Mouse (Mus musculus) left cerebral cortex, postnatal 25 days (tissue): ENCODE results near the gene Unc93b1. TPM values are rescaled to one million over a fixed set of nuclear protein-coding genes. Genes with fewer than 3 reads are reported as not detected.
"Not testable (repeated sequence)": the region's sequence is repeated elsewhere in the genome, so short reads cannot be mapped to it uniquely, and the experiment has no call there.

ENCODE experiments used
- DNase-seq, 2 experiments: peaks; one replicate each; pipeline ENCODE4 v3.0.0; 2022; ENCODE audit warnings: low spot score in 2 of 2, mixed read lengths in 1 of 2
- intact Hi-C: fragments of 180-260 bp; cut with DNase I; formaldehyde crosslinking; loops from one replicate; pipeline ENCODE4 v1.15.1; 2025
- total RNA-seq, 2 experiments: library from RNA; stranded (reverse); gene quantifications; 2 replicates each; pipeline ENCODE4 v1.2.3; 2021

Gene Unc93b1
- total RNA-seq, 2 experiments from 2014 or later = 14.1 to 16.1 TPM

DNA sequence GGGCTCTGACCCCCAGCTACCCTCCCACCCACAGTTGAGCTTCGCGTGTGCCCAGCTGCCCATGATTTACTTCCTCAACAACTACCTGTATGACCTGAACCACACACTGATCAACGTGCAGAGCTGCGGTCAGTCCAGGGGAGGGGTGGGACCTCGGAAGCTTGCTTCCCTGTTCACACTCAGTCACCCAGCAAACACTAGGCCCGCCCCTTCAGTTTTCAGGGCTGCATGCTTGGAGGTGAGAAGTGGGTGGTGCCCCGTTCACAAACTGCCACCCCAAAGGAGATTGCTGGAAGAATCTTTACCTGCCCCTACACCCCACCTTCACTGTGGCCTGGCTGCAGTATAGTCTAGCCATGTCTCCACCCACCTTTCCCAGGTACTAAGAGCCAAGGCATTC, 7.3 kb downstream of the Unc93b1 start:
- intact Hi-C loops = no loop called here
- no peak for DNase-seq

DNA sequence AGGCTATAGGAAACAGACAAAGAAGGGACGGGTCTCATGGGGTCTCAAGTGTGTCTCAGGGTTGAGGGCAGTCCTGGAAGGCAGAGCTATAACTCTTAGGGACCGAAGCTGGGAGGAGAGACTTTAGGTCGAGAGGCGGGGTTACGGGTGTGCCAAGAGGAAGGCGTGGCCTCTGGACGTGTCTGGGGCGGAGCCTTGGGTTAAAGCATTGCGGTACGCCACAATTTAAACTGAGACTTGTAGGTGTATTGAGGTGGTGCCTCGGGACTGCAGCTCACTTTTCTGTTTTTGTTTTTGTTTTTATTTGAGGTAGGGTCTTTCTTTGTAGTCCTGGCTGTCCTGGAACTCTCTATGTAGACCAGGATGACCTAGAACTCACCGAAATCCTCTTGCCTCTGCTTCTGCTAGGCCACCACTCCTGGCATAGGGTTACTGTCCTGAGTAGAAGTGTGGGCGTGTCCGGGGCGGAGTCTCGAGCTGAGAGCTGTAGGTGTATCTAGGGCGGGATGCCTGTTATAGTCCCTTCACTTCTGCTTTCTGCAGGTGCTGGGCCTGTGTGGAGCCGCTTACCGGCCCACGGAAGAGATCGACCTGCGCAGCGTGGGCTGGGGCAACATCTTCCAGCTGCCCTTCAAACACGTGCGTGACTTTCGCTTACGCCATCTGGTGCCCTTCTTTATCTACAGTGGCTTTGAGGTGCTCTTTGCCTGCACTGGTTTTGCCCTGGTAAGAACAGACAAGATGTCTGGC, 8.2 kb downstream of the Unc93b1 start:
- intact Hi-C loops = no loop called here
- no peak for DNase-seq

DNA sequence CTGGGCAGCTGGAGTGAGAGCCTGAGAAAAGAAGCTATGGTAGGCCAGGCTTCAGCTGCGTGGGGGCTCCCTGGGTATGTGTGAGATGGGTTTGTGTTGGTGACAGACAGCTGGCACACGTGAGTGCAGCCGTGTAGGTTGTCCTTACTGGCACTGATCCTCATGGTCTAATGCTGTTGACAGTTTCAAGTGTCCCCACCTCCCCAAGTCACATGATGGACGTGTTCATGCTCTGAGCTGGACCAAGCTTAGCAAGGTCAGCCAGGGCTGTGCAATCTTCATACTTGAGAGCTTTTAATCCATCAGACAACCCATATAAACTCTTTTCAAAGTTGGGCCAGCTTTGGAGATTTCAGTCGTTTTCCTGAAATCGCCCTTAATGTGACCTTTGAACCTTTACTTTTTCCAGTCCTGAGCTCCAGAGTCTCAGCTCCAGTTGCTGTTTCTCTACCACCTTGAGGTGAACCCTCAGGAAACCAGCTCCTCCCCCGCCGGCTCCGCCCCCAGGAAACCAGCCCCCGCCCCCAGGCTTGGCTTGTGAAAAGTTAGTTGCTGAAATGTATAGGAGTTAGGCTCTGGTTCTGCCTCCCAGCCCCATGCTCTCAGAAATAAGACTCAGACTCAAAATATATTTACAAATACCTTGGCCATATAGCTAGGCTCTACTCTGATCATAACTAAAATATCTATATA, 11.0 kb downstream of the Unc93b1 start:
- no peak for DNase-seq
- intact Hi-C loops = loop anchor here (1.0 to 5.0 kb wide), 3 partner anchors 34 to 286 kb away; partner anchors contain the start of gene Pold4

DNA sequence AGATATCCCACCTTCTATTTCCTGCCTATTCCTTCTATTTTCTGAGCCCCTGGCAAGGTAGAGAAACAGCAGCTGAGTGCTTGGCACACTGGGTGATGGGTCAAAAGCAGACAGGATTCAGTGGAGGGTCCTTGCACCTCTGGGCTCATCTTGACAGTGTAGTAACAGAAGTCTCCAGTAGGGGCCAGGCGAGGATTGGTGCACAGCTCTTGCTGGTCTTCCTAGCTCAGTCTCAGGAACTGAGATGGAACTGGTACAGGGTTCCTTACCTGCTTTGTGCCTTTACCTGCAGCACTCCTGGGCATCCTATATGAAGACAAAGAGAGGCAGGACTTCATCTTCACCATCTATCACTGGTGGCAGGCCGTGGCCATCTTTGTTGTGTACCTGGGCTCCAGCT, 11.7 kb downstream of the Unc93b1 start:
- DNase-seq = peak; percentile 67 to 73
- intact Hi-C loops = loop anchor here (1.0 to 5.0 kb wide), 3 partner anchors 34 to 286 kb away; partner anchors contain the start of gene Pold4

DNA sequence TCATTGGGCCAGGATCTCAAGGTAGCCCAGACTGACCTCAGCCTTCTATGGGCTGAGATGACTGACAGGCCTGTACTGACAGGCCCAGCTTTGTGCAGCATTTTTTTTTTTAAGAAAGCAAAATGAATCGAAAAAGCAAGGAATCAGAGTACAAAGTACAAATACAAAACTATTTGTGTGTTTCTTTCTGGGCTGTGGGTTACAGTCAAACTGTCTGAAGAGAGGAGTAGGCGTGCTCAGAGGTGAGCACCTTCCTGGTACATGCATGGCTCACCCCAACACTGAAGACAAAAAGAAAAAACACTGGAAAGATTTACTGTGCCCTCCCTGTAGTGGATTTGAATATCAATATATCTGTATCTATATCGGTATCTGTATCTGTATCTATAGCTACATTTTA, 12.8 kb downstream of the Unc93b1 start:
- intact Hi-C loops = loop anchor here (5.0 kb wide), 1 partner anchor 284 kb away; the partner anchor contains the start of gene Pold4
- DNase-seq = no peak

DNA sequence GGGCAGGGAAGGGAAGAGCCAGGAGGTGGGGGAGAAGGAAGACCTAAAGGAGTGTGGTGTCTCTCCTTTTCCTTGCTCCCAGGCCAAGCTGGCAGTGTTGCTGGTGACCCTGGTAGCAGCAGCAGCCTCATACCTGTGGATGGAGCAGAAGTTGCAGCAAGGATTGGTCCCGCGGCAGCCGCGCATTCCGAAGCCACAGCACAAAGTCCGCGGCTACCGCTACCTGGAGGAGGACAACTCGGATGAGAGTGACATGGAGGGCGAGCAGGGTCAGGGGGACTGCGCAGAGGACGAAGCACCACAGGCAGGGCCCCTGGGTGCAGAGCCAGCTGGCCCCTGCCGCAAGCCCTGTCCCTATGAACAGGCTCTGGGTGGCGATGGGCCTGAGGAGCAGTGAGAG, 13.6 kb downstream of the Unc93b1 start:
- no peak for DNase-seq
- intact Hi-C loops = loop anchor here (5.0 kb wide), 1 partner anchor 284 kb away; the partner anchor contains the start of gene Pold4

DNA sequence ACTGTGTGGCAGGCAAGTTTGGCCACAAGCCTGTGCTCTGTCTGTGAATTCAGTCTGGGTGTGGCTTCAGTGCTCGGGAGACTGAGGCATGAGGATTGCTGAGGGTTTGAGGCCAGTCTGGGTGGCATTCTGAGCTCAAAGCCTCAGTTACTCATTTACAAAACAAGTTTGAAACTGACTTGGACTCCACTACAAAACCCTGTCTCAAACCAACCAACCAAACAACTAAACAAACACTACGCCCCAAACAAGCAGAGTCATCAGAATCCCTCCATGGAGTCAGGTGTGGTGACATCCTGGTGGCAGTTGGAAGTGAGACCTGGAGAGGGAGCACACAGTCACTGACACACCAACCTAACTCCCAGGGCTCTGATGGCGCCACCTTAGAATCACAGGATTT, 15.3 kb downstream of the Unc93b1 start:
- no peak for DNase-seq
- intact Hi-C loops = no loop called here

DNA sequence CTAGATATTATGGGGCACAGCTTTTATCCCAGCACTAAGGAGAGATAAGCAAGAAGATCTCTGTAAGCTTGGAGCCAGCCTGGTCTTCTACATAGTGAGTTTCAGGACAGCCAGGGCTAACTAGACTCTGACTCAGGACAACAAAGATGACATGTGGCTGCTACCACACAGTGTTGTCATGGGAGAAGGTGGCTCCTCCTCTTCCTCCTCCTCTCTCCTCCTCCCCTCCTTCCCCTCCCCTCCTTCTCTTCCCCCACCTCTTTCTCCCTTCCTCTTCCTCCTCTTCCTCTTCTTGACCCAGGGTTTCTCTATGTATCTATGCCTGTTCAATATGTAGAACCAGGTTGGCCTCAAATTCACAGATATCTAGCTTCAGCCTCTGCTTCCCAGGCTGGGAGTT, 16.5 kb downstream of the Unc93b1 start:
- DNase-seq = no peak
- intact Hi-C loops = no loop called here

DNA sequence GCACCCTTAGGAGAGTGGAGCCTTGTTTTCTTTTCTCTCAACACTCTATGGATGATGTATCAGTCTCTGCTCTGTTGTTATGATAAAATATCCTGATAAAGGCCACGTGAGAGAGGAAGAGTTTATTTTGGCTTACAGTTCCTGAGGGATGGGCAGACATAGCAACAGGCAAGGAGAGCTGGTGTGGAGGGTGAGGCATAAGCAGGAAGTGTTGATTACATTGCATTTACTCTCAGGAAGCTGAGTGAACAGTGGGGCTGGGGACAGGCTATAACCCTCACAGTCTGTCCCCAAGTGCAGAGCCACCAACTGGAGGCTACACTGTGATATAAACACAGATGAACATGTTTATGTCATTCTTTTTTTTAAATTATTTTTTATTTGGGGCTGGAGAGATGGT, 17.1 kb downstream of the Unc93b1 start:
- DNase-seq = no peak
- intact Hi-C loops = no loop called here

DNA sequence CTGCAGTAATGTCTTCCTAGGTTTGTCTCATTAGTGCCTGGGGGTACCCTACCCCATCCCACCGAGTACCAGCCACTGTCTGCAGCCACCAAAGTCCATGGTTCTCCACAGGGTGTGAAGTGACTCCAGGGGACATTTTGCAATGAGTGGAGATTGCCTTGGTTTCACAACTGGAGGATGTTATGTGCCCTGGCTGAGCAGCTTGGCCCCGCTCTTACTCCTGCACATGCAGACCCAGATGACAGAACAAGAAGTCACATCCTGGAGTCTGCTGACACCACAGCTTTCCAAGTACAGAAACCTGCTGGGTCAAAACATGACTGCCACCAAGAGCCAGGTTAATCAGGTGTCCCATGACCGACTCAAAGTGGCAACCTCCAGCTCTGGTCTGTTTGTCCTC, 20.0 kb downstream of the Unc93b1 start:
- DNase-seq = no peak
- intact Hi-C loops = no loop called here

DNA sequence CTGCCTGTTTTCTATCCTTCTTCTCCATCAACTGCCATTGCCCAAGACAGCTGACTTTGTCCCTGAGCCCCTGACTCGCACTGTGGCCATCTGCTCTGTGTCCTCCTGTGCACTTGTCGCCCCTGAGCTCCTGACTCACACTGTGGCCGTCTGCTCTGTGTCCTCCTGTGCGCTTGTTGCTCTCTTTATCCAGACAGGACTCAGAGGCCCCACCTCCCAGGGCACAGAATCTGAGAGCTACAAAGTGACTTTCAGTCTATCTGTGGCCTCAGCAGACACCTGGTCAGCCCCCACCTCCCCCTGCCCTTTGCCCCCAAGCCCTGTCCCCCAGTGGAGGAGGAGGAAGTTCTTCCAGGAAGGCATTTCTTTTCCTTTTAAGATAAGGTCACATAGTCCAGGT, 20.8 kb downstream of the Unc93b1 start:
- DNase-seq = no peak
- intact Hi-C loops = no loop called here

DNA sequence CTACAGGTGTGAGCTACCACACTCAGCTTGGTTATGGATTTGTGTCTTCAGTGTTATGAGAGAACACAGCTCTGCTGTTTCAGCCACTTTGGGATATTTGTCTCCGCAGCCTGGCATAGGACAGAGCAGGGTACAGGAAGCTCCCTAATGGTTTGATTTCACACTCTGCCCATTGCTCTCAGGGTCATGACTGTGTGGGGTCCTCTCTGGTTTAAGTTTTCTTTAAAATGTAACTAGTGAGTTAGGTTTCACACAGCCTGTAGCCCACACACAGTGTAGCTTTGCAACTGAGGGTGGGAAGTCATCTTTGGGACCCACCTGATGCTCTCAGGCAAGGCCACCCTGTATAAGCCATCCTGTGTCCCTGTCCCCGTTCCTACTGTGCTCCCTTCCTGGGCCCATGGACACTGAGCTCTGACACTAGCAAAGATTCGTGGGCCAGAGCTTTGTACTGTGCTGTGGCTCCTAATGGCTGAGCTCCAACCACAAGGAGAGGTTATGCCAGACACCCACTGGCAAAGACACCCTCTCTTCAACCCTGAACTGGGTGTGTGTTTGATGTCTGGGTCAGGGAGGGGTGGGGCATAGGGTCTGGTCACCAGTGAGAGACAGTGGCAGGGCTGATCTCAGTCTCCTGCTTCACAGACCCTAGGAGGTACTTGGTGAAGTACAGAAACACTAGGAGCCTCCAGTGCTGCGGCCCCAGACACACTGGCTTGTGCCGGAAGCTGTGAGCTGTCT, 22.5 kb downstream of the Unc93b1 start:
- intact Hi-C loops = not testable (repeated sequence)

DNA sequence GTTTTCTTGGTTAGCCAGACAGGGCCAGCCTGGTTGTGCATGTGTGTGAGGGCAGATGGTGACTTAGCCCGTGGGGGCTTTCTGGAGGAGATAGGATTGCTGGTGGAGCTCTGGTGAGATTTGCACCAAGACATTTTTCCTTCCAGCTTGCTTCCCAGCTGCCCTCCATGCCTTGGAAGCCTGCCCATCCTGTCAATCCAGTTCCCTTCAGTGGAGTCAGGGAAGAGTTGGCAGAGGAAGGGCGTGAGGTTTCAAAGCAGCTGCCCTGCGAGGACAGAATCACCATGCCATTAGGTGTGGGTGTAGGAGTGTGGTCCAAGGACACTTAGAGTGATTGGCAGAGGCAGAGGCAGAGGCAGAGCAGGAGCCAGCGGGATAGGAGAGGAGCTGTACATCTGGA, 23.5 kb downstream of the Unc93b1 start, which contains the start of gene Aldh3b3:
Gene Aldh3b3, plus strand, starts transcription at position 176 of the 400 bp plus-strand sequence.
- intact Hi-C loops = no loop called here
- DNase-seq = no peak

More for the DNA sequence above, 22.5 kb downstream of the Unc93b1 start:
- not testable (repeated sequence) for DNase-seq

DNA sequence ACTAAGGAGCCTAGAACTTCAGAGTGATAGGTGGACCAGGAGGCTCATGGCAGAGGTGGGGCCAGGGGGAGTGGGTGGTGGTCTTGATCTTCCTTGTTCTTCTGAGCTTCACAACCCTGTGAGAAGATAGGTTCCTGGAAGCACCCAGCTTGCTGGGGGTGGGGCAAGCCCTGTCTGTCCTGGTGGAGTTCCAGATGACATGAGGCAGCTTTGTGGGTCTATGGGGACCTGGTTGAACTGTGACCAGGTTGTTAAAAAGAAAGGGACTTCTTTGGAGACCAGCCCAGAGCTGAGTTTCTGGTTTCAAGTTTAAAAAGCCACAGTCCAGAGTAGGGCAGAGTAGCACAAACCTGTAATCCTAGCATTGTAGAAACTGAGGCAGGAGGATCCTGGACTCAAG, 24.0 kb downstream of the Unc93b1 start:
- no peak for DNase-seq
- intact Hi-C loops = no loop called here

DNA sequence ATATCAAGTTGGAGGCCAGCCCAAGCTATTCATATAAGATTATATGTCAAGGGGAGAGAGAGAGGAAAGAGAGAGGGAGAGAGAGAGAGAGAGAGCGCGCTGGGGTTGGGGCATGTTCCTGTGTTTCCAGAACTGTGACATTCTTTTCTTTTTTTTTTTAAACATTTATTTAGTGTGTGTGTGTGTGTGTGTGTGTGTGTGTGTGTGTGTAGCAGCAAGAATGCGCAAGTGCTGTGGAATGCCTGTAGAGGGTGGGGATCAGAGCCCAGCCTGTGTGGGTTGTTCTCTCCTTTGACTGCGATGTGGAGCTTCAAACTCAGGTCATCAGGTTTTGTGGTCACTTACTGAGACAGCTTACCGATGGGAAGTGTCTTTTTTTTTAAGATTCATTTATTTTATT, 25.2 kb downstream of the Unc93b1 start:
- intact Hi-C loops = no loop called here

DNA sequence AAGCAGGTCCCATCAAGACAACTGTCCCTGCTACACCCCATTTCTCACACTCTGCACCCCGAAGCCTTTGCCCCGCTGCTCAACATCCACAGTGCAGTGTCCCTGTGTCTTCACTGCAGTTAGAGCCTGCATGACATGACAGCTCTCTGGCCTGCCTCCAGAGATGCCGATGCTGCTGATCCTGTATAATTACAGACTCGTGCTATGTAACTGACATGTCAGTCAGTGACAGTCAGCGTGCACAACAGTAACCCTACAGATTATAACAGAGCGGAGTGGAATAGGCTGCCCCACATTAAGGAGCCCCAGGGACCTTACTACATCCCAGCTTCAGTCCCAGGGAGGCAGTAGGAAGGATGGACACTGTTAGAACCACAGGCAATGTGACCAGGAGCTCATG, 26.8 kb downstream of the Unc93b1 start:
- intact Hi-C loops, DNase-seq: not testable (repeated sequence)

More for the DNA sequence above, 25.2 kb downstream of the Unc93b1 start:
- DNase-seq = no peak

DNA sequence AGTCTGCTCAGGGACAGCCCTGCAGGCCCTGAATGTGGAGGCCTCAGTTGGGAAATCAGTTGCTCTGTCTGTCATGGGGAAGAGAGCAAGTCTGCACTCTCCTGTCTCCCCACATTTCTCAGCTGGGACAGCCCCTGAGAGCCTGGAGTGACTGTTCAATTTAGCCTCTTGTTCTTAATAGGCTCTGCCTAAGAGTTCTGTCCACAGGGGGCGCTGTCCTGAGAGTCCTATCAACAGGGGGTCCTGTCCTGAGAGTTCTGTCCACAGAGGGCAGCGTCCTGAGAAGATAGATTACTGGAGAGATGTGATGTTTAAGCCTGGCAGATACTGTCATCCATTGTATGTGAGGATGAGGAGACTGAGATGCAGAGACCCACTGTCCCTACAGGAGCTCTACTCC, 27.5 kb downstream of the Unc93b1 start:
- intact Hi-C loops = no loop called here
- no peak for DNase-seq

DNA sequence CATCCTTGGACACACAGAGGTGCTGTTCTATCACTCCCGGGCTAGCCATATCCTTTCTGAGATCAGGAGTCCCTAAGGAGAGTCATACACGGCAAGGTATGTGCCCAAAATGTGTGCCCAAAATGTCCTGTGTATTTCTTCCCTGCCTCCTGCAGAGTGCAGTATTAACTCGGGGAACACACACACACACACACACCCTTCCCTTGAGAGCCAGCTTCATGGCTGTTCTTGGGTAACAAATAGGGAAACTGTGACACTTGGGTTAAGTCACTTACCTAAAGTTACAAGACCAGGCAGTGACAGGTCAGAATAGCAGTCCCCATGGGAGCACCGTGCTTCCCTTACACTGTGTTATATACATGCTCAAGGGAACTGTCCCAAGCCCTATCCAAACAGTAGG, 29.0 kb downstream of the Unc93b1 start:
- no peak for DNase-seq
- intact Hi-C loops = no loop called here

DNA sequence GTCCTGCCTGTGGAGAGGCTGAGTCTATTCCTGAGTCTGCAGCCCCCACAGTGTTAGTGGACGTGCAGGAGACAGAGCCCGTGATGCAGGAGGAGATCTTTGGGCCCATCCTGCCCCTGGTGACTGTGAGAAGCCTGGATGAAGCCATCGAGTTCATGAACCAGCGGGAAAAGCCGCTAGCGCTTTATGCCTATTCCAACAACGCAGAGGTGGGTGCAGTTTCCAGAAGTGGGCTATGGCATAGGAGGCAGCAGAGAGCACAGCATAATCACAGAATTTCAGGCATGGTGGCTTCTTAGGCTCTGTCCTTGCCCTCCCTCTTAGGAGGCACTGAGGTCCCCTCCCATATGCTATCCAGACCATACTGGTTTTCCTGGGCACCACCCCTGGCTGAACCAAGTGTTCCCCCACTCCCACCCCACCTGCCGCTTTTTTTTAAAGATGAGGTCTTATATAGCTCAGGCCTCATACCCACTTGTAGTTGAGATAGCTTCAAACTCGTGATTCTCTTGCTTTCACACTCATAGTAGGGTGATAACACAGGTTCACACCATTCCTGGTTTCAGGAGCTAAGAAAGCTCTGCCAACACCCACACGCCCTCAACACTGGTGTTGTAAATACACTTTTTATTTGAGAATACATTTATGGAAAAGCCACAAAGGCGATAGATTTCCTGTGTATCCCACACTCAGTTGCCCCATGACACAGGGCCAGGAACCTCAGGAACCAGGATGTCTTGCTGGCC, 31.5 kb downstream of the Unc93b1 start:
- intact Hi-C loops = no loop called here
- peak in 1 of 2 experiments; percentile 49 for DNase-seq

DNA sequence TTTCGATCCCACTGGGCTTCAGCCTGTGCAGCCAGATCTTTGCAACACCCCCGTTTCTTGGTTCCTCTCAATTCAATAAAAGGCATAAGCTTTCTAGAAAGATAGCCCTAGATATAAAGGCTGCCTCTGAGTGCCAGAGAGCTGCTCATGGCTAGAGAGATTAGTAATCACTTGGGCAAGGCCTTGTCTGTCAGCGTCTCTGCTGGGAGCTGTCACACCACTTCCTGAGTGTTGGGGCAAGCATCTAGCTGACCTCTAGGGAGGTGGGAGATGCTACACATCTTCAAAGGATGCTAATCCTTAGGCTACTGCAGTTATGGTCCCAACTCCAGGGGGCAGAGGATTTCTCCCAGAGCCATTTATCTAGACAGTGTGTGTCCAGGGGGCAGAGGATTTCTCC, 32.3 kb downstream of the Unc93b1 start:
- intact Hi-C loops = no loop called here
- no peak for DNase-seq
